Mouse (Mus musculus) cerebellum, adult 2 months (tissue): ENCODE results near the gene Csrp1. TPM values are rescaled to one million over a fixed set of nuclear protein-coding genes. Genes with fewer than 3 reads are reported as not detected.

ENCODE experiments used
- DNase-seq, 2 experiments: peaks; one replicate each; pipeline ENCODE4 v3.0.0; 2021
- H3K27ac ChIP-seq: fragments of 200-500 bp; 2 replicates; pipeline ENCODE4 v1.5.1; 2012; ENCODE audit warnings: low read length, control low read depth, inconsistent platforms; ENCODE audit not compliant: insufficient read depth
- H3K27me3 ChIP-seq: fragments of 200-500 bp; 2 replicates; pipeline ENCODE4 v1.6.1; 2012; ENCODE audit warnings: inconsistent platforms, mild to moderate bottlenecking, low read length, moderate library complexity; ENCODE audit not compliant: control insufficient read depth, insufficient read depth
- H3K4me1 ChIP-seq: fragments of 200-500 bp; 2 replicates; pipeline ENCODE4 v1.6.1; 2011; ENCODE audit warnings: low read length; ENCODE audit not compliant: control insufficient read depth, insufficient read depth
- H3K4me3 ChIP-seq: fragments of 200-500 bp; replicated peaks from 2 replicates; pipeline ENCODE3; 2011; ENCODE audit warnings: mild to moderate bottlenecking, low read depth, low read length, control low read depth; ENCODE audit not compliant: insufficient read depth
- CTCF ChIP-seq: fragments of 200-500 bp; IDR thresholded peaks from 2 replicates; pipeline ENCODE4 v1.5.1; 2011; ENCODE audit warnings: low read depth, mild to moderate bottlenecking, control low read depth, low read length, moderate library complexity, borderline replicate concordance; ENCODE audit not compliant: insufficient read depth
- POLR2A ChIP-seq: fragments of 200-500 bp; IDR thresholded peaks from 2 replicates; pipeline ENCODE4 v1.6.1; 2011; ENCODE audit warnings: low read length, control low read depth, borderline replicate concordance; ENCODE audit not compliant: insufficient read depth
- WGBS: fragments of 180-500 bp; shearing (Covaris S2); methylation state at CpG from one replicate; pipeline ENCODE4 v1.1.7; 2018; 5-methylcytosine and 5-hydroxymethylcytosine counted together
- polyA plus RNA-seq: library from polyadenylated mRNA; depleted of rRNA; stranded (reverse); fragments of >200 nt; gene quantifications from 2 replicates; pipeline ENCODE4 v1.2.3, GENCODE M21; 2012

Csrp1 gene
- polyA plus RNA-seq, 1 experiment: 434 TPM

- Histone ChIP-seq H3K4me3 (peak overlapping the region; percentile 38), H3K27ac (no peak overlapping the region), H3K27me3 (no peaks in the 10 kb centered on the region), H3K4me1 (no peaks in the 10 kb centered on the region)
- peak; percentile 28 to 46 for DNase-seq
- TF ChIP-seq CTCF (peak; percentile 24; the same call in 1 of the 2 replicates), POLR2A (no peak)
- 3% methylated on average over 29 of the region's 29 CpGs for WGBS
Measured at GRCm38 (mm10) chr1:135698996-135699705, 20.7 kb upstream of the Csrp1 start.

GRCm38 (mm10) chr1:135699892-135700291, 20.0 kb upstream of the Csrp1 start:
- H3K27me3 ChIP-seq: no peaks in the 10 kb centered on the region
- TF ChIP-seq POLR2A: no peak
- TF ChIP-seq CTCF: no peak
- no peak overlapping the region for H3K4me3 ChIP-seq
- H3K27ac ChIP-seq: no peak overlapping the region
- DNase-seq: no peak
- 34% methylated on average over 2 of the region's 2 CpGs for WGBS
- H3K4me1 ChIP-seq: no peaks in the 10 kb centered on the region

GRCm38 (mm10) chr1:135700605-135701004, 19.3 kb upstream of the Csrp1 start:
- H3K27ac ChIP-seq: no peak overlapping the region
- H3K4me3 ChIP-seq: no peak overlapping the region
- TF ChIP-seq CTCF: peak; percentile 81
- TF ChIP-seq POLR2A: no peak
- H3K4me1 ChIP-seq: no peaks in the 10 kb centered on the region
- H3K27me3 ChIP-seq: no peaks in the 10 kb centered on the region
- peak; percentile 51 to 72 for DNase-seq
- WGBS: 1% methylated on average over 7 of the region's 7 CpGs

- Histone ChIP-seq H3K27me3 (no peaks in the 10 kb centered on the region), H3K4me1 (no peaks in the 10 kb centered on the region), H3K27ac (no peak overlapping the region), H3K4me3 (no peak overlapping the region)
- TF ChIP-seq CTCF (no peak), POLR2A (no peak)
- DNase-seq: no peak
- 59% methylated on average over 3 of the region's 3 CpGs for WGBS
Measured at GRCm38 (mm10) chr1:135701314-135701713, 18.5 kb upstream of the Csrp1 start.

GRCm38 (mm10) chr1:135702722-135703121, 17.1 kb upstream of the Csrp1 start:
- WGBS: 79% methylated on average over 2 of the region's 2 CpGs
- DNase-seq: no peak
- TF ChIP-seq POLR2A: no peak
- Histone ChIP-seq H3K27ac (no peak overlapping the region), H3K4me1 (no peaks in the 10 kb centered on the region), H3K4me3 (no peak overlapping the region), H3K27me3 (no peaks in the 10 kb centered on the region)

- WGBS: 75% methylated on average over 3 of the region's 3 CpGs
- TF ChIP-seq POLR2A: no peak
- TF ChIP-seq CTCF: no peak
- no peak for DNase-seq
- Histone ChIP-seq H3K27me3 (no peaks in the 10 kb centered on the region), H3K4me1 (no peaks in the 10 kb centered on the region), H3K4me3 (no peak overlapping the region), H3K27ac (no peak overlapping the region)
Measured at GRCm38 (mm10) chr1:135704317-135704821, 15.5 kb upstream of the Csrp1 start.

GRCm38 (mm10) chr1:135708369-135708768, 11.5 kb upstream of the Csrp1 start:
- Histone ChIP-seq H3K4me1 (no peaks in the 10 kb centered on the region), H3K27me3 (no peaks in the 10 kb centered on the region), H3K4me3 (no peak overlapping the region), H3K27ac (no peak overlapping the region)
- no peak for TF ChIP-seq CTCF
- no peak for TF ChIP-seq POLR2A
- no peak for DNase-seq
- 57% methylated on average over 4 of the region's 4 CpGs for WGBS

GRCm38 (mm10) chr1:135711126-135711525, 8.7 kb upstream of the Csrp1 start:
- Histone ChIP-seq H3K27ac (no peak overlapping the region), H3K4me3 (no peak overlapping the region), H3K4me1 (no peaks in the 10 kb centered on the region), H3K27me3 (no peaks in the 10 kb centered on the region)
- TF ChIP-seq CTCF: no peak
- TF ChIP-seq POLR2A: no peak
- WGBS: 38% methylated on average over 7 of the region's 7 CpGs
- no peak for DNase-seq
